Mouse (Mus musculus): ENCODE measurements around the gene Slc7a1. TPM values are rescaled to one million over a fixed set of nuclear protein-coding genes. Genes with fewer than 3 reads are reported as not detected.
A peak's percentile ranks its signal among the peaks of the same experiment; 100 is the strongest.

Slc7a1 gene
- polyA plus RNA-seq, 1 experiment, result 5.9 TPM

DNA sequence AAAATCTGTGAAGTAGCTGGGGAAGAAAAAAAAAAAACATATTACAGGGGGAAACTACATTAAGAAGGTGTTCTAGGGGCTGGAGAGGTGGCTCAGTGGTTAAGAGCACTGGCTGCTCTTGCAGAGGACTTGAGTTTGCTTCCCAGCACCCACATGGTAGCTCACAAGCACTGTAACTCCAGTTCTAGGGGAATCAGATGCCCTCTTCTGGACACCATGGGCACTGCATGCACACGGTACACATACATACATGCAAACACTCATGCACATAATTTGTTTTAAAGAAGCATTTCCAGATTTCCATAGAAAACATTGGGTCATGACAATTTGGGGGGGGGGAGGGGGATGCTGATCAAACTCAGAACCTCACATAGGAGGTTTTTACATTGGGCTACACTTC lies 18.1 kb upstream of the Slc7a1 start:
- TF ChIP-seq POLR2A (IDR thresholded peaks at IDR 0.05; ENCODE audit: borderline replicate concordance, extremely low read depth, low read depth, low read length) (no peak), CTCF (IDR thresholded peaks at IDR 0.05; ENCODE audit: insufficient read depth, low read length) (0 out of 2 replicates have a peak, but pooled peaks have one; percentile 2)
- Histone ChIP-seq H3K4me1 (ENCODE audit: control insufficient read depth, insufficient read depth, low read length) (no peaks in the 10 kb centered on the region), H3K4me3 (replicated peaks; ENCODE audit: extremely low read depth, low read depth, low read length) (no peak overlapping the region)
- DNase-seq, result no peak
- WGBS, result 100% methylated on average over 1 of the region's 1 CpGs

DNA sequence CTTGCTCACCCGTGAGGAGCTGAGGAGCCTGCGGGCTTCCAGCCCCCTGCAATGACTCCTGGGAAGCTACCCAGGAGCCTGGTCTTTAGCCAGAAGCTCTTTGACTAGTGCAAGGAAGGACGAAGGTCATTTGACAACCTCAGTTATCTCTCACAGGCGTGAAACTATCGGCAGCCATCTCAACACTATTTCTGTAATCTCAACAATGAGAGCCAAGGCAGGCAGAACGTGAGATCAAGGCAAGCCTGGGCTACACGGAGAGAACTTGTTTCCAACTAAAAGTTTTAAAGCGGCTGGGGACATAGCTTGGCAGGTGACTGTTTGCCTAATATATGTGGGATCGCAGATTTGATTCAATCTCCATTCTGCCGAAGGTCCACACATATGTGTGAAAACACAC lies 16.8 kb upstream of the Slc7a1 start:
- Histone ChIP-seq H3K4me3 (replicated peaks; ENCODE audit: extremely low read depth, low read depth, low read length) (no peak overlapping the region), H3K4me1 (ENCODE audit: control insufficient read depth, insufficient read depth, low read length) (no peaks in the 10 kb centered on the region)
- no peak for TF ChIP-seq POLR2A (IDR thresholded peaks at IDR 0.05; ENCODE audit: borderline replicate concordance, extremely low read depth, low read depth, low read length)
- TF ChIP-seq CTCF (IDR thresholded peaks at IDR 0.05; ENCODE audit: insufficient read depth, low read length), result no peak
- 61% methylated on average over 10 of the region's 10 CpGs for WGBS
- no peak for DNase-seq

DNA sequence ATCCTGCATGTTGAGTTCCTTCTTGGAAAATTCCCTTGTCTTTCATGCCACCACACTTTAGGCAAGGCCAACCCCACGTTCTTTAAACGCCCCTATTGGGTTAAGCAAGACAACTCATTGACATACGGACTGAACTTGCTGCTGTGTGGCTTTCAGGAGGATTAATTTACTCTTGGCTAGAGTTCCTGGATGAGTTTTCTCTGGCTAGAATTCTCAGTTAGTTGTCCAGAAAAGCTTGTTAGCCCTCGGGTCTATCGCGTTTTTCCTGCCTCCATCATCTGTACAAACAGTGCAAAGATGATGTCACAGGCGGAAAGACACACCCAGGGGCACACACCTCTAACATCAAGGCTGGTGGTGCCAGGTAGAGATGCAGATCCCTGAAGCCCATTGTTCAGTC lies 14.5 kb upstream of the Slc7a1 start:
- Histone ChIP-seq H3K4me1 (ENCODE audit: control insufficient read depth, insufficient read depth, low read length) (no peaks in the 10 kb centered on the region), H3K4me3 (replicated peaks; ENCODE audit: extremely low read depth, low read depth, low read length) (no peak overlapping the region)
- no peak for DNase-seq
- WGBS, result 41% methylated on average over 7 of the region's 7 CpGs
- TF ChIP-seq POLR2A (IDR thresholded peaks at IDR 0.05; ENCODE audit: borderline replicate concordance, extremely low read depth, low read depth, low read length) (no peak), CTCF (IDR thresholded peaks at IDR 0.05; ENCODE audit: insufficient read depth, low read length) (no peak)

DNA sequence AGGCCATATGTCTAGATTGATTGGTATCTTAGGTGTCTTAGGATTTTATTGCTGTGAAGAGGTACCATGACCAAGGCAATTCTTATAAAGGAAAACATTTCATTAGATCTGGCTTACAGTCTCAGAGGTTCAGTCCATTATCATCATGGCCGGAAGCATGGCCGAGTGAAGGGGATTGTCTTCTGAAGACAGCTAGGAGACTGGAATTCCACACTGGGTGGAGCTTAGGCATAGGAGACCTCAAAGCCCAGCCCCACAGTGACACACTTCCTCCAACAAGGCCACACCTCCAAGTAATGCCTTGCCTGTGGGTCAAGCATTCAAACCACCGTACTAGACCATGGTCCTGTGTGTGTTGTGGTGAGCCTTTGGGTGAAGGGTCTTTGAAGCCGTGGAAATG lies 12.8 kb upstream of the Slc7a1 start:
- H3K4me3 ChIP-seq (replicated peaks; ENCODE audit: extremely low read depth, low read depth, low read length), result no peak overlapping the region
- TF ChIP-seq POLR2A (IDR thresholded peaks at IDR 0.05; ENCODE audit: borderline replicate concordance, extremely low read depth, low read depth, low read length), result no peak
- TF ChIP-seq CTCF (IDR thresholded peaks at IDR 0.05; ENCODE audit: insufficient read depth, low read length), result no peak
- no peak for DNase-seq
- H3K4me1 ChIP-seq (ENCODE audit: control insufficient read depth, insufficient read depth, low read length), result no peaks in the 10 kb centered on the region
- 91% methylated on average over 4 of the region's 4 CpGs for WGBS

DNA sequence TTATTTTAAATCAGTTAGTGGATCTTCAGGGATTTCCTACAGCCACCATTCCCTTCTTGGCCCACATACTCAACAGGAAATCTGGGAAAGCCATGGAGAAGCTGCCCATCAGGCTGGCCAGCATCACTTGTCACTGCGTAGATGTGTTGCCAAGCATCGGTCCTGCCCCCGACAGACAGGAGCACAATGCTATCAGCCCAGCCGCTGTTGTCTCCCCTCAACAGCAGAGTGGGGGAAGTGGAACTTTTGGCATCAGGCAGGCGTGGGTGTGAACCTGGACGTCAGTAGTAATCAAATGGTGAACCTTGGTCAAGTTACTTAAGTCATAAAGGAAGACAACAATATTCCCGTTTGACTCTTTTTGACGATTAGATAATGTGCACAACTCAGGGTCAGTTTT lies 9.8 kb upstream of the Slc7a1 start:
- TF ChIP-seq POLR2A (IDR thresholded peaks at IDR 0.05; ENCODE audit: borderline replicate concordance, extremely low read depth, low read depth, low read length), result no peak
- no peak for DNase-seq
- WGBS, result 63% methylated on average over 8 of the region's 8 CpGs
- no peaks in the 10 kb centered on the region for H3K4me1 ChIP-seq (ENCODE audit: control insufficient read depth, insufficient read depth, low read length)
- no peak overlapping the region for H3K4me3 ChIP-seq (replicated peaks; ENCODE audit: extremely low read depth, low read depth, low read length)

DNA sequence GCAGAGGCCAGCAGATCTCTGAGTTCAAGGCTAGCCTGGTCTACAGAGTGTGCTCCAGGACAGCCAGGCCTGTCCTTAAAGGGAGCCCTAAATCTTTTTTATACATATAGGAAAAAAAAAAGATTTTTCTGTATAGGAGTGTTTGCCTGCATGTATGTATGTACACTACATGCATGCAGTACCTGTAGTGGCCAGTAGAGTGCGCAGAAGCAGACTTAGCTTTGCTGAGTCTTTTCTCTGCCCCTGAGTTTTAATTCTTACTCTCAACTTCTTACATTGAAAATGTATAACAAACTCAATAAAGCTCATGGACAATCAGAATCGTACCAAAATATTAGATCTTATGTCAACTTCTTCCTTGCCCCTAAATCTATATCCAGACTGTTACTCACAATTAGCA lies 7.2 kb upstream of the Slc7a1 start:
- Histone ChIP-seq H3K4me3 (replicated peaks; ENCODE audit: extremely low read depth, low read depth, low read length) (no peak overlapping the region), H3K4me1 (ENCODE audit: control insufficient read depth, insufficient read depth, low read length) (no peaks in the 10 kb centered on the region)
- 97% methylated on average over 2 of the region's 2 CpGs for WGBS
- TF ChIP-seq POLR2A (IDR thresholded peaks at IDR 0.05; ENCODE audit: borderline replicate concordance, extremely low read depth, low read depth, low read length) (no peak), CTCF (IDR thresholded peaks at IDR 0.05; ENCODE audit: insufficient read depth, low read length) (no peak)
- DNase-seq, result no peak

DNA sequence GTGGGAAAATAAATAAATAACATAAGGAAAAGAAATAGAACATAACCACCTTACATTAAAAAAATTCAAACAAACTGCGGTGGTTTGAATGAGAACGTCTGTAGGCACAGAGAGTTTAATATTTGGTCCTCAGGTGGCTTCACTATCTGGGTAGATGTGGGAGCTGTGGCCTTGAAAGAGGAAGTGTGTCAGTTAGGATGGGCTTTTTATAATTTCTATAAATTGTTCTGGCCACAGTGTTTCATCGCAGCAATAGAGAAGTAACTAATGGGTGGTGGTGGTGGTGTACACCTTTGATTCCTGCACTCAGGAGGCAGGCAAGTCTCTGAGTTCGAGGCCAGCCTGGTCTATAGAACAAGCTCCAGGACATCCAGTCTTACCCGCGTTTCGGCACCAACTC lies 4.8 kb upstream of the Slc7a1 start:
- TF ChIP-seq POLR2A (IDR thresholded peaks at IDR 0.05; ENCODE audit: borderline replicate concordance, extremely low read depth, low read depth, low read length) (no peak), CTCF (IDR thresholded peaks at IDR 0.05; ENCODE audit: insufficient read depth, low read length) (no peak)
- Histone ChIP-seq H3K4me3 (replicated peaks; ENCODE audit: extremely low read depth, low read depth, low read length) (no peak overlapping the region), H3K4me1 (ENCODE audit: control insufficient read depth, insufficient read depth, low read length) (peaks cover 4% of the 10 kb centered on the region)
- DNase-seq, result no peak
- WGBS, result 79% methylated on average over 7 of the region's 7 CpGs

DNA sequence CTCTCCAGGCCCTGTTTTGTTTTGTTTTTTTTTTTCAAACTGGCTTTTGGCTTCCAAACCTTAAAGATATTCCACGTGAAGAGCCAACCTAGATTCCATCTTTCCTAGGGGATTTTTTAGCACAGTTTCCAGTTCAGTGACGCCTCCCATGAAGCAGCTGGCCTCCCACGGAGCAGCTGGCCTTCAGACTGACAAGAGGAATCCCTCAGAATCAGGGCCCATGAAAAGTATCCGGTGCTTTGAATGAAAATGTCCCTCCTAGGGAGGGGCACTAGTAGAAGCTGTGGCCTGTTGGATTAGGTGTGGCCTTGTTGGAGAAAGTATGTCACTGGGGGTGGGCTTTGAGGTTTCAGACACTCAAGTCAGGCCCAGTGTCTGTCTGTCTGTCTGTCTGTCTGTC lies 2.9 kb upstream of the Slc7a1 start:
- TF ChIP-seq CTCF (IDR thresholded peaks at IDR 0.05; ENCODE audit: insufficient read depth, low read length) (no peak), POLR2A (IDR thresholded peaks at IDR 0.05; ENCODE audit: borderline replicate concordance, extremely low read depth, low read depth, low read length) (no peak)
- no peak for DNase-seq
- peaks cover 4% of the 10 kb centered on the region for H3K4me1 ChIP-seq (ENCODE audit: control insufficient read depth, insufficient read depth, low read length)
- 79% methylated on average over 4 of the region's 4 CpGs for WGBS
- no peak overlapping the region for H3K4me3 ChIP-seq (replicated peaks; ENCODE audit: extremely low read depth, low read depth, low read length)

DNA sequence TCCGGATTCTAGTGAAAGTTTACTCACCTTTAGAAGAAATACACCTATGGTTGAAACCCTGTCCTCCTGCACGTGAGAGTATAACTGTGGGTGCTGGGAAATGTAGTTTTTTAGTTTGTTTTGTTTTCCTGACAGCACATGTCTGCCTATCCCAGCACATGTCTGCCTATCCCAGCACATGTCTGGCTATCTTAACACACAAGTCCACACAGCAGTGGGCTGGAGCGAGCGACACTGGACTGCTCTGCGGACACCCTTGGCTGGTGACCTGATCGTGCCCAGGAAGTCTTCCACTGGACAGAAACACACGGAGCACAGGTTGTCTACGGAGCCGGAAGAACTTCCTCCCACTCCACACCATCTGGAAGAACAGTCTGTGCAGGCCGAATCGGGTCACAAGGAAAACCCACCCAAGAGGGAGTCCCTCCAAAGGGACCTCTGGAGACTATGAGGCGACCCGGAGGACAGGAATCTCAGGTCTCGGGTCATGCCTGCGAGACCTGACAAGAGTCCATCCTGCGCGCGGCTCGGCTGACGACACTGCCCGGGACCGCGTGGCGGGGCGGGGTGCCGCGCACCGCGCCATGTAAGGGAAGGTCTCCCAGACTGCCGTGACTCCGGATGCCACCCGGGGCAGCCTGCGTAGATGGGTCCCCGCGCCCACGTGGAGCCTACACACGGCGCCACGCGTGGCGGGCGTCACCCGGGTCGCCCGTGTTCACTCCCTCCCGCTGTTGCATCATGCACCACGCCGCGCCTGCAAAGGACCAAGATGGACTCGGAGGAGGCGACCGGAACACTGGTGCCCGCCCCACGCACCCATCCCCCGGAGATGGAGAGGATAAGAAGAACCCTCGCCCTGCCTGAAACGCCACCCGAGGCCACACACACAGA lies 691 bp downstream of the Slc7a1 start:
- TF ChIP-seq POLR2A (IDR thresholded peaks at IDR 0.05; ENCODE audit: borderline replicate concordance, extremely low read depth, low read depth, low read length) (no peak), CTCF (IDR thresholded peaks at IDR 0.05; ENCODE audit: insufficient read depth, low read length) (no peak)
- DNase-seq, result peak; percentile 50
- peaks cover 4% of the 10 kb centered on the region for H3K4me1 ChIP-seq (ENCODE audit: control insufficient read depth, insufficient read depth, low read length)
- H3K4me3 ChIP-seq (replicated peaks; ENCODE audit: extremely low read depth, low read depth, low read length), result peak overlapping the region; percentile 81
- 1% methylated on average over 58 of the region's 58 CpGs for WGBS

DNA sequence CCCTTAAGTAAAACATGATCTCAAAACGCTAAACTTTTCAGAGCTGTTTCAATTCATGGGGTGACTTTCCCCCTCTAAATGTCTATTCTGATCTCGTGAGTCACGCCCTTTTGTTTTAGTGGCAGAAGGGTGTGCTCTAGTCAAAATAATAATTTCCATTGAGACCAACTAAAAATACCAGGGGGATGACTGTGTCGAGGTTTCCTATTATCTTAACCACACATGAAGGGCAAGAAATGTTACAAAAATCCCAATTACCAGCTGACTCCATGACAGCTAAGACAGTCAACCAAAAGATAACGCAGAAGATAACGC lies 1.3 kb downstream of the Slc7a1 start:
- no peak for TF ChIP-seq POLR2A (IDR thresholded peaks at IDR 0.05; ENCODE audit: borderline replicate concordance, extremely low read depth, low read depth, low read length)
- TF ChIP-seq CTCF (IDR thresholded peaks at IDR 0.05; ENCODE audit: insufficient read depth, low read length), result no peak
- Histone ChIP-seq H3K4me3 (replicated peaks; ENCODE audit: extremely low read depth, low read depth, low read length) (no peak overlapping the region), H3K4me1 (ENCODE audit: control insufficient read depth, insufficient read depth, low read length) (peaks cover 4% of the 10 kb centered on the region)
- DNase-seq, result no peak
- WGBS, result 53% methylated on average over 6 of the region's 6 CpGs

Measured in lung, adult 2 months (tissue).